Mouse (Mus musculus): Measurements from ENCODE around the gene BC051142.

The BC051142 gene

DNA sequence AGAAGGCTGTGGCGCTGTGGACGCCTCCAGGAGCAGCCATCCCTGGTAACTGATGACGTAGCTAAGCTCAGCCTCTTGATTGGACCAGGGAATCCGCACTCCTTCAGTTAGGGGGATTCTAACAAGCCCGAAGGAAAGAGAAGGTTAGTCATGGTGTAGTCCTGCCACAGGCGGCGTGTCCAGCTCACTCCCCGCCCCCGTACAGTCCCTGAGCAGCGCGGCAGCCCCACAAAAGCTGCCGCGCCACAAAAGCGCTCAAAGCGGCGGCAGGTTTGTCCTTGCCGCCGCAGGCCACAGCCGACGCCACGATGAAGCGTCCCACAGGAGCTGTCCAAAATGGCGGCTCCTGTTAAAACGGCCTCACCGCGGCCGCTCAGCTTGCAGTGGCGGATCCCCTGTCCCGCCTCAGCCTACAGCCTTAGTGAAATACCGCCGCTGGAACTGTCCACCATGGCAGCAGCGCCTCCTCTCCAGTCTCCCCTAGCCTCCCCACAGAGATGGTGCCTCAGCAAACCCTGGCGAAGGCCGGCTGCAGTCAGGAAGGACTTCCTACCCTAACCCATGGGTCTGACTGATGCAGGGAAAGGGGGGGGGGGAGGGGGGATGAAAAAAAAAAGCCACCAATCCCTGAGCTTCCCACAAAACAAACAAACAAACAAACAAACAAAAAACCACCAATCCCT lies at the start of gene BC051142:
Gene BC051142, plus strand, starts transcription at position 110 of the 683 bp plus-strand sequence.
- in situ Hi-C loops (cut with MboI, MseI): no loop called here

DNA sequence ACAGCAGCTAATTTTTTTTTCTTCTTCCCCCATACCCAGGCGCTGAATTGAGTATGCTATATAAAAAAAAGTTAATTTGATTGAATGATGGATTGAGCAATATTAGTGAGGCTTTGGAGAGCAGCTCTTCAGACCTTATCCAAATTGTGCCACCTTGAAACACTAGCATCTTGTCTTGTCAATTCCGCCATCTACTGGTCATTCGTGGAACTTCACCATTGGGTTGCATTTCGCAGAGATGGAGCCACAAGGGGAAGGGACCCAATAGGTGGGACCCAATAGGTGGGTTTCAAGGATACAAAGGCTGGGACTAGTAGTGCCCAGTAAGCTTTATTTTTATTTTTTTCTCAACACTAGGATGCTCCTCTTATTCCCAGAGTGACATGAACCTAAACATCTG lies 49.2 kb upstream of the BC051142 start:
- in situ Hi-C loops (cut with MboI, MseI): loop anchor here (5.0 kb wide), 1 partner anchor 77 kb away; no protein-coding TSS in a partner anchor

DNA sequence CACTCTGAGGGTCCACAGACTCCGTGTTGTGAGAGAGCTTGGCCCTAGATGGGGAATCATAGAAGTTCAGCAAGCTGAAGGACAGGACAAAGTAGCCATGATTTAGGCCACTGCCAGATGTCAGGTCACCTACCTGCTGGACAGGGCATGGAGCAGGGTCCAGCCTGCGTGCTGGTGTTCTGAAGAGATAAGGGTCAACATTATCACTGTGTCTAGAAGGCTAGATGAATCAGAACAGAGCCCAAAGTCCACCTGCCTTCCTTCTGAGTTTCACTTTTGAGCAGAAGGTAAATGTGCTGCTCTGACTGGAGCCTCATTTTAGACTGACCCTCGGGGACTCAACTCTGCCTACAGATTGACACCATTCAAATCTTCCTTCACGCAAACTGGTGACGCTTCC lies 44.1 kb upstream of the BC051142 start, which contains the start of gene Btnl2:
Gene Btnl2, plus strand, starts transcription at position 284 of the 400 bp plus-strand sequence.
- in situ Hi-C loops (cut with MboI, MseI): loop anchor here (5.0 kb wide), 1 partner anchor 107 kb away; no protein-coding TSS in a partner anchor

DNA sequence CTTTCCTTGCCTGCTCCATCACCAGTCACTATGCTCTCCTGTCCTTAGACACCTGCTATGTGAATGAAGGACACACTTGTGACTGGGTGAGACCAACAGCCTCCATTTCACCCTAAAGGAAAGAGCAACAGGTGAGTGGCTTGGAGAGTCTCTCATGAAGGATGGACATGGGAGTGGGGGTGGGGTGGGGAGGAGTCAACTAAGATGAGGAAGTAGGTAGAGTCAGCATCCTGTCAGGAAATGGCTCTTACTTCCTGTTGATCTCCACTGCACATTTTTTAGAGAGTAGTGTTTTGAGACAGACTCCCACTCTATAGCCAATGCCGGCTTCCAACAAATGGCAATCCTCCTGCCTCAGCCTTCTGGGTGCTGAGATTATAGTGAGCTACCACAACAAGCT lies 43.7 kb upstream of the BC051142 start:
- in situ Hi-C loops (cut with MboI, MseI): loop anchor here (5.0 kb wide), 1 partner anchor 108 kb away; no protein-coding TSS in a partner anchor

DNA sequence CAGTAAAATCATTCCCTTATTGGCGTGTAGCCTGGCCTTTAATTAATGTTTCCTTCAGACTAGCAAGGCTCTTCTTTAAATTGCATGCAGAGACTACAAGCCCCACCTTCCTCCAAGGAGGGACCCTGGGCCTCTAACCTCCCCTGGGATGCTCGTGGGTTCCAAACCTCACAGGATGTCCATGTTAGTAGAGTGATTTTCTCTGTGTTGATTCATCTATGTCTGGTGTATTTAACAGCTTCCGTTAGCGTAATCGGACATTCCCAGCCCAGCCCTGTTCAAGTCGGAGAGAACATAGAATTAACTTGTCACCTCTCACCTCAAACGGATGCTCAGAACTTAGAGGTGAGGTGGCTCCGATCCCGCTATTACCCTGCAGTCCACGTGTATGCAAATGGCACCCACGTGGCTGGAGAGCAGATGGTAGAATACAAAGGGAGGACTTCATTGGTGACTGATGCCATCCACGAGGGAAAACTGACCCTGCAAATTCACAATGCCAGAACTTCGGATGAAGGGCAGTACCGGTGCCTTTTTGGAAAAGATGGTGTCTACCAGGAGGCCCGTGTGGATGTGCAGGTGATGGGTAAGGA lies 35.6 kb upstream of the BC051142 start:
- in situ Hi-C loops (cut with MboI, MseI): no loop called here

DNA sequence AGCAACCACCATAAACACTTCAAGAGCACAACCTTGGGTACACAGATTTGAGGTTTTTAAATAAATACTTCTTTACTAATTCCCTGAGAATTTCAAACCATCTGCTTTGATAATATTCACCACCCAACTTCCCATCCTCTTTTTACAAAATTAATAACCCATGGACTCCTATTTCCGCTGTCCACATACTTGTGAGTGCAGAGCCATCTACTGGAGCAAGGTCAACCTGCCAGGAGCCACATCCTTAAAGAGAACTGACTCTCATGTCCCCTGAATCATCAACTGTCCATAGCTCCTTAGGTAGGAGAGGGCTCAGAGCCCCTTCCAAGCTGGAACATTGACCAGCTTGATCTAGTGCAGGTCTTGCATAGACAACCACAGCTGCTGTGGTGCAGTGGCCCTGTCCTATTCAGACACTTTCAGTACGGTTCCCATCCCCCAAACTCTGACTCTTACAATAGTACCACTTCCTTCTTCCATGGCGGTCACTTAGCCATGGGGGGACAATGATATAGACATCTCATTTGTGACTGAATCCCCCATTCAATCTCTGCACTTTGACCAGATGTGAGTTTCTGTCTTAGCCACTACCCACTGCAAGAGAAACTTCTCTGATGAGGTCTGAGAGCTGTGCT lies 34.8 kb upstream of the BC051142 start:
- in situ Hi-C loops (cut with MboI, MseI): no loop called here

DNA sequence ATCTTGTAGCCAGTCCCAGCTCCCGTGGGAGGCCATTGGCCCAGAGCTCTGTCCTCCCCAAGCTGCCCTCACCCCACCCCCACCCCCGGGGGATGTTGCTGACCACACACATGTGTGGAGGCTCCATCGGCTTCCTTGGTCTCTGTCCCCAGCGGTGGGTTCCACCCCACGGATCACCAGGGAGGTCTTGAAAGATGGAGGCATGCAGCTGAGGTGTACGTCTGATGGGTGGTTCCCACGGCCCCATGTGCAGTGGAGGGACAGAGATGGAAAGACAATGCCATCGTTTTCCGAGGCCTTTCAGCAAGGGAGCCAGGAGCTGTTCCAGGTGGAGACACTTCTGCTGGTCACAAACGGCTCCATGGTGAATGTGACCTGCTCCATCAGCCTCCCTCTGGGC lies 33.6 kb upstream of the BC051142 start:
- in situ Hi-C loops (cut with MboI, MseI): no loop called here

DNA sequence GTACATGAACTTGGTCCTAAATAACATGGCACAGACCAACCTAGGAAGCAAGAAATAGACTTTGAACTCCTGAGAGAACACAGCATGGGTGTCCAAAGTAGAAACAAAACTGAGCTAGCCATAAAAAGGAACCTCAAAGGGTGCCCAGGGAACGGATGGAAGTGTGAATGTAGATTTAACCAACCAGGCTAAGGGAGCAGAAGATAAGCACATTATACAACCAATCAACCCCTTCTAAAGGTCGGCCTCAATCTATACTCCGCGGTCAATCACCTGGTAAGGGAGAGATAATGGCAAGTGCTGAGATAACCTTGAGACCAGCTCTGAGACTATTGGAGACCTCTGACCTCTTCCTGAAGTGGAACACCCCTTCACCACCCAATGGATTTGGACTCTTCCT lies 28.1 kb upstream of the BC051142 start:
- in situ Hi-C loops (cut with MboI, MseI): no loop called here

DNA sequence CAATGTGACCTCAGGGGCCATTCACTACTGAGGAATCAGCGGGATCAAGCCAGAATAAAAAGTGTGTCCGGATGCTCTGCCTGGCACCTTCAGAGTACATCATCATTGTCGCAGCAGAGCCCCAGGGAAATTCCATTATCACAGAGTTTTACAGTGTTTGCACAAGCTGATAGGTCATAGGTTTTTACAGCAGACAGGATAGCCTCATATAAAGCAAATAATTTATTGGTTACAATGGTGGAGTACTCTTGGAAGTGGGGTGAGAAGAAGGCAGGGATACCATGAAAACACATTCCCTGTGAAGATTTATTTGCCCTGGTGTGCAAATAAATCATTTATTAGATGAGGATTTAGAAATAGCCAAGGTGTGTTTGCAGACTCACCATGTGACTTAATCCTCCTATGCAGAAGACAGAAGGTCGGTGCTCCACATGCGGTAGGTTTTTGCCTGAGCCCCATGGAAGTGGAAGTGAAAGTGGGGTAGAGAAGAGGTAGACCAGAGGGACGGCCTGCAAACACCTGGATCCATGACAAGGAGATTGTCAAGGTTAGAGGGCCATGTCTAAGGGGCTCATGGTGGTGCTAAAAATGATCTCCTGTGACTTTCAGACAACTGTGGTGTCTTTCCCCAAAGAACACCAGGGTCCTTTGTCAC lies 25.4 kb upstream of the BC051142 start:
- in situ Hi-C loops (cut with MboI, MseI): no loop called here

DNA sequence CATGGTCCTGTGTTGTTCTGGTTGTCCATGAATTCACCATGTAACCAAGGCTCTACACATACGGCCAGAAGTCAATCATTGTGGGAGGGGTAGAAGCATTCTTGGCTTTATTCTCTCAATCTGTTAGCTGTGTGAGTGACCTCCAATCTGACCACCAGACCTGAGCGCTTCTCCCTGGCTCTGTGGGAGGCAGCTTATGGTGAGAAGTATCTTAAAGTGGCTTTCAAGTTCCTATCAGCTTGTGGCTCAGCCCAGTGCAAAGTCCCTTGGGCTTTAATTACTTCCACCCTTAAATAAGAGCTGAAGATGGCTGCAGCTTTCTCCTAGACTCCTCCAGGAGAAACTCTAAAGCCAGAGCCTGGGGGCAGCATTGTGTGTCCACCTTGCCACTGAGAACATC lies 21.8 kb upstream of the BC051142 start, which contains the start of gene Btnl1:
Gene Btnl1, plus strand, starts transcription at position 286 of the 400 bp plus-strand sequence.
- in situ Hi-C loops (cut with MboI, MseI): no loop called here

DNA sequence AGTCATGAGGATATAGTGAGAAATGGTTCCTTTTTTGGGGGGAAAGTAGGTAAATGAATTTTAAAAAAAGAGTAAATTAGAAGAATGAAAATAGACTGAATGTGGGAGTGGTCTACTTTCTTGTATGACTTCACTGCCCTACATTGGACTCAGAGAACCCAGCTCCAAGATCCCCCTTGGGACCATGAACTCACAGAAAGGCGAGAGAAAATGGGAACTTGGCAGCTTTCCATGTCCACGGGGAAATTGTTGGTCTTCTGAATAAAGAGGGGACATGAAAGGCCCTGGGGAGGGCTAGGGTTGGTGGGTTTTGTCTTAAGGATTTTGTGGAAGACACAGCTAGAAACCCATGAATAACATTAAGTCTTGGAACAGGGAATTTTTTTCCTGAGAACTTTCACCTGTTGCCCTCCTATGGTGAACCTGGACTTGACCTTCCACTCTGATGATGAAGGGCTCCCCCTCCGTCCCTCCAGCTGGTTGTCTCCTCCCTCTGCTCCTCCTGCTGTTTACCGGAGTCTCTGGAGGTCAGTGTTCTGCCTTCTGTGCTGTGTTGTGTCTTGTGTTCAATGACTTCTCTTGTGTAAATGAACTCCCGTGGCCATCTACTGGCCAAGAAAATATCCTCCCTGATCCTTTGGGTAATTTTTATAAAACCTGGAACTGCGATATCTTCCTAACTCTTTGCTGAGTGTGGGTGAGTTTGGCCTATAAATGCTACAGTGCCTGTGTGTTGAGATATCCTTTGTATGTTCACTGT lies 21.0 kb upstream of the BC051142 start:
- in situ Hi-C loops (cut with MboI, MseI): no loop called here

DNA sequence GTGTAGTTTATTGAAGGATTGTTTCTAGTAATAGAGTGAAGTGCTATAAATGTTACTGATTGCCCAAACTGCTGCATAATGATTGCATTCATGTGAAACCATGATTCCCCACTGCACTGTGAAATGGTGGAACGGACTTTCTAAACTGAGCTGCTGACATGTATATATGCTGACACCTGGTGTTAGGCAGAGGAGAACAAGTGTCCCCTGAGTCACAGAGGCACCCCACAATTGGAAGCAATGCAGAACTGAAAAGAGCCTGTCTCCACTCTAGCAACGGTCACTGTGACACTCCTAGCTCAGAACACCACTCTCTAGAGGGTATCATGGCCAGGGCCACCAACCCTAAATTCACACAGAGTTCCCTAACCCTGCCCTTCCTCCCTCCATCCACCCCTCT lies 19.9 kb upstream of the BC051142 start:
- in situ Hi-C loops (cut with MboI, MseI): no loop called here

DNA sequence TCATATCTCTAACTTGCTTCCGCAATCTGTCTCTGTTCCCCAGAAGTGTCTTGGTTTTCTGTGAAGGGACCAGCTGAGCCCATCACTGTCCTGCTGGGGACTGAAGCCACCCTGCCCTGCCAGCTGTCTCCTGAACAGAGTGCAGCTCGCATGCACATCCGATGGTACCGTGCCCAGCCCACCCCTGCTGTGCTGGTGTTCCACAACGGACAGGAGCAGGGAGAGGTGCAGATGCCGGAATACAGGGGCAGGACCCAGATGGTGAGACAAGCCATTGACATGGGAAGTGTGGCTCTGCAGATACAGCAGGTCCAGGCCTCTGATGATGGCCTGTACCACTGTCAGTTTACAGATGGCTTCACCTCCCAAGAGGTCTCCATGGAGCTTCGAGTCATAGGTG lies 19.2 kb upstream of the BC051142 start:
- in situ Hi-C loops (cut with MboI, MseI): no loop called here

DNA sequence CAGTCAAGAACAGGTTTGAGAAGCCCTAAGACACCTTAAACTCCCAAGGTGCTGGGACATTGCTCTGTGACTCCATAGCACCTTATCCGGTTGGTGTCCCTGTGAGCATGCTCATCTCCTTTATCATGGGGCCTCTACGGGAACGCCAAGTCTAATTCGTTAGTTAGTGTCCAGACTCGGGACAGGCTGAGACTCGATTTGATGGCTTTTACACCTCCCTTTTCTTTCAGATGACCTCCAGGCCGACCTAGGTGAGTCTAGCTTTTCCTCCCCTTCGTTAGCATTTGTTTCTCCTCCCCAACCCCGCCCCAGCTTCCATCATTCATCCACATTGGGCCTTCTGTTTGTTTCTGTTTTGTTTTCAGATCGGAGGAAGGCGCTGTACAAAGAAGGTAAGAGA lies 16.7 kb upstream of the BC051142 start:
- in situ Hi-C loops (cut with MboI, MseI): no loop called here

DNA sequence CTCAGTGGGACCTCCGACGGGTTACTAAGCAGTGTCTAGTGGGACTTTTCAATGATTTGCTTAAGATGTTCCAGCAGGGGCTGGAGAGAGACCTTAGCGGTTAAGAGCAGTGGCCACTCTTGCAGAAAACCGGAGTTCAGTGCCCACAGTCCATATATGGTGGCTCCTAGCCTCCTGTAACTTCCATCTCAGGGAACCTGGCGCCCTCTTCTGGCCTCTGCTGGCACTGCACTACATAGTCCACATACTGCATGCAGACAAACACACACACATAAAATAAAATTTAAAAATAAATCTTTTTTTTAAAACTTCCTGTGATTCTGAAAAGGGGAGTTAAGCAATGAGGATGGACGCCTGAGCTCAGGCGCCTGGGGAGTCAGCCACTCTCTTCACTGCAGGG lies 15.4 kb upstream of the BC051142 start:
- in situ Hi-C loops (cut with MboI, MseI): no loop called here

DNA sequence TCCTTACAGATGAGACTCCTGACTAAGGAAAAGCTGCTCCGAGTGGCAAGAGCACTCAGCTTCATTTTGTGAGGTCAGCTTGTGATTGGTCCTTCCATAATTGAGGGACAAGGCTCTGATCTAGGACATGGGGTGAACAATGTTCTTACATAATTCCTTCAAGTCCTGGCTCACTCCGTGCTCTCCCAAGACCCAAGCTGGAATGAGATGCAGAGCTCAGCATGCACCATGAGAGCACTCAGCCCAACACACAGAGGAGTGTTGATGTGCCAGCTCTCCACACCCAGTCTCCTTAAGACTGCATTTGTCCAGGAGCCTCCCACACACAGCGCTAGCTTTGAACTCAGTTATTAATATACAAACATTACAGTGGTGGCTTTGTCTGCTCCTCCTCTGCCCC lies 13.9 kb upstream of the BC051142 start:
- in situ Hi-C loops (cut with MboI, MseI): no loop called here

DNA sequence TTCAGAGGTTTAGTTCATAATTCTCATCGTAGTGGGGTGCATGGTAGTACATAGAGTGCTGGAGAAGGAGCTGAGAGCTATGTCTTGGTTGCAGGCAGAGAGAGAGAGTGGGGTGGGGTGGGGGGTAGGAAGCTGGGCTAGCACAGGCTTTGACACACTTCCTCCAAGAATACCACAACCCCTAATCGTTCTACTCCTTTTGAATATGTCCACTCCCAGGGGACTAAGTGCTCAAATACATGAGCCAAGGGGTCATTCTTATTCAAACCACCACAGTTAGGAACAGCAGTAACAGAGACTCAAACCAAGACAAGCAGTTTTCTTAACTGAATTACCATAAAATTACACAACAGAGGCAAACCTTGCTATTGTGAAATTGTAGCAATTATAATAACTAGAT lies 12.0 kb upstream of the BC051142 start:
- in situ Hi-C loops (cut with MboI, MseI): no loop called here

DNA sequence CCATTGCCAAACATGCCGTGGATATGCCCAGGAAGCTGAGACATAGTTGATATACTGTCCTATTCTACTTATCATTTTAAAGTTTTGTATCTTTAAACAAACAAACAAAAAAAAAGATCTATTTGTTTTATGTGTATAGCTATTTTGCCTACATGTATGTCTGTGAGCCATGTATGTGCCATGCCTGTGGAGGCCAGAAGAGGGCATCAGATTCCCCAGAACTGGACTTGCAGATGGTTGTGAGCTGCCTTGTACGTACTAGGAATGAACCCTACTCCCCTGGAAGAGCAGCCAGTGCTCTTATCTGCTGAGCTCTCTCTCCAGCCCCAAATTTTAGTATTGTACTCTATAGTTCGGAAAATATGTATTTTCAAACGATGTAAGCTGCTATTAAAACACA lies 10.1 kb upstream of the BC051142 start:
- in situ Hi-C loops (cut with MboI, MseI): no loop called here

DNA sequence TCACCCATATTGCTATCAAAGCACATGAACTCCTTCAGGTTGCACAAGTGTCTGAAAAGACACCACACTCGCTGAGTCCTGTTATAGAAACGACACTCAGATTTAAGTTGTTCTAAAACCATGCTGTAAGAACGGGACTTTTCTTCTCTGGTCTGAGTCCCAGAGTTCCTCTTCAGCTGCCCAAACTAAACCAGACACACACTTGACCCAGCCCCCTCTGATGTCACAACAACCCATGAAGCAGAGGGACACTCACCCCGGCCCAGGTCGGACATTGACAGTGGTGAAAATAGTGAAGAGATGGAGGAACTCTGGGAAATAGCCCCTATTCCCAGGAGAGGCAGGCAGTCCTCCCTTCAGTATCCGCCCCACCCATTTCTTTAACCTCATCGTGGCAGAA lies 7.1 kb upstream of the BC051142 start:
- in situ Hi-C loops (cut with MboI, MseI): no loop called here

DNA sequence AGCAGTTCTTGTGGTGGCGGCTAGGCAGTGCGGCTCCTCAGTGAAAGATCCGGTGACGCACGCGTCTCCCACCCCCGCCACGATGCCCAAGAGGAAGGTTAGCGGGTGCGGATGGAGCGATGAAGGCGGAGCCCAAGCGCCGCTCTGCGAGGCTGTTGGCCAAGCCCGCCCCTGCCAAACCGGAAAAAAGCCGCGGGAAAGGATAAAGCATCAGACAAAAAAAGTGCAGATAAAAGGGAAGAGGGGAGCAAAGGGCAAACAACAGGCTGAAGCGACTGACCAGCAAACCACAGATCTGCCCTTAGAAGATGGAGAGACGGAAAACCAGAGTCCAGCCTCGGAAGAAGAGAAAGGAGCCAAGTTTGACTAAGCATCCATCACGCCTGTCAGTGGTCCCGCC lies 6.3 kb upstream of the BC051142 start:
- in situ Hi-C loops (cut with MboI, MseI): no loop called here

DNA sequence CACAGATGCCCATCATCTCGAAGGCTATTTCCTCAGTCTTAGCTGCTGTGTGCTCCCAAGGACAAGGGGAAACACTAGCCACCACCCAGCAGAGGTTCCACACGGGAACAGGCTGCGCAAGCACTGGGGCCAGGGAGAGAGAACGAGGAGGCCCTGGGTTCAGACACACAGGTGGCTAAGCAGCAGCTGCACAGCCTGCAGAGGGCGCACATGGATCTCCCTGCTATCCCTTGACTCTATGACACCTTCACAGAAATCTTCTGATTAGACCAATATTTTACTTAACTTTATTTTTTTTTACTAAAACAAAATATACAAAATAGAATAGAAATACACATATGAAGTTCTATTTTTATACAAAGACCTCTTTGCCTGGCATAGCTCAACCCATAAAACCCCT lies 1.3 kb upstream of the BC051142 start:
- in situ Hi-C loops (cut with MboI, MseI): no loop called here
